Mouse (Mus musculus) cerebral cortex, adult 2 months (tissue): Measurements from ENCODE around the gene Ankrd37.

Experiments
- WGBS: fragments of 180-500 bp; shearing (Covaris S2); methylation state at CpG from one replicate; pipeline ENCODE4 v1.1.7; 2018; 5-methylcytosine and 5-hydroxymethylcytosine counted together

Ankrd37 gene

DNA sequence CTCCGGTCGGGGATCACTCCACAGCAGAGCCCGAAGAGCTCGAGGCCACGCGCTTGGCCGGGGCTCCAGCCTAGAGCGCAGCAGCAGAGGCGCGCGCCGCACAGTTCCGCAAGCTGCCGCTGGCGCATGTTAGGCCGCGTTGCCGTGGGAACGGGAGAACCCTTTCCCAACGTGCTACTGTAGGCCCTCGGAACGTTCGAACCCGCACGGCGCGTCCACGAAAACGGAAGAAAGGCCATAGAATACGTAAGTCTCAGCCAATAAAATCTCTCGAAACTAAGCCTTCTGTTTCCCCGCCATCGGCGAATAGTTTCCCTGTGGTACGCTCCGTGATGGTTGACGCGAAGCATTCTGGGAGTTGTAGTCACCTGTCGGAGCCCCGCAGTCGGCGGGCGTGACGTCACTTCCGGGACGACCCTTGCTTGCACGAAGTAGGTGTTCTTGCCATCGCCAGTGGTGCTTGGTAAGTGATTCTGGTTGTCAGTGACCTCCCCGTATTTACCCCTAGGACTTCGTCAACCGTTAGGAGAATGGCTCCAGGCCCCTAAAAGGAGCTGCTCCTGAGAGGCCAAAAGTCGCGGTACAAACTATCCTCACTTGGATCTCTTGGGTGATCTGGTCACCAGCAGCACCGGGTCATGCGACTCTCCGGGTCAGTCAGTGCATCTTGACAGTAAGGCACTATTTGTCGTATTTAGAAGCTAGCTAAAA is 30.2 kb downstream of the Ankrd37 start, which contains the start of the genes 1700029J07Rik and Ufsp2:
Gene 1700029J07Rik (minus strand): TSS at position 127 of the 711 bp plus-strand sequence.
Gene Ufsp2 (plus strand): TSS at position 403 of the 711 bp plus-strand sequence.
- WGBS: under 1% methylated on average over 57 of the region's 57 CpGs

DNA sequence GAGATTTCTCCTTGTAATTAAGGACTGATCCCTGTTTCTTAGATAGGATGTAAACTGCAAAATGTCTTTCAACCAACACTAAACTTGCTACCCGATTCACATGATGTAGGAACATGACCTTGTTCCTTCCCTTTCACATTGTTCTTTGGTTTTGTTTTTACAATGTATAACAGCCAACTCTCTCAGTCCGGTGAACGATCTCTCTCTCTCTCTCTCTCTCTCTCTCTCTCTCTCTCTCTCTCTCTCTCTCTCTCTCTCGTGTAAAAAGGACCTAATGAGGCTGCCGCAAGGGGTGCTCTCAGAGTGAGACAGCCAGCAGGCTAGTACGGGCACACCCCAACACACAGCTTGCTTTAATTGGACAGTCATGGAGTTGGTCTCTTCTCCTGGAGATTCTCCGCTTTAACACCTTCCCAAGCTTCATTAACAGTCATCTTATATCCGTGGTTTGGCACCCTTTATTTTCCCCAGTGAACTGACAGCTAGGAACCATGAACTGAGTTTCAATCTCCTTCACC is 31.5 kb downstream of the Ankrd37 start:
- WGBS: 55% methylated on average over 8 of the region's 8 CpGs

DNA sequence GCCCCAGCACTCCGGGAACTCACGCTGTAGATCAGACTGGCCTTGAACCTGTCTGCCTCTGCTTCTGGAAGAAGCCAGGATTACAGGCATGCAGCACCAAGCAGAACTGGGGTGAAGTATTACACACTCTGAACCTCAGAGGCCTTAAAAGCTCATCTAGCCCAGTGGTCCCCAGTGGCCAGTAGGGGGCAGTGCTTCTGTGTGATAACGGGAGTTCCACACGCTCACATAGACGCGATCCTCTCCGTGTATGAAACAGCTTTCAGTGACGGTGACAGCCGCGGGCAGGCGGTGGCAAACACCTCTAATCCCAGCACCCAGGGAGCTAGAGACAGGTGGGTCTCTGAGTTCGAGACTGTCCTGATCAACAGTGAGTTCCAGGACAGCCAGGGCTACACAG is 34.6 kb downstream of the Ankrd37 start:
- 95% methylated on average over 12 of the region's 12 CpGs for WGBS

DNA sequence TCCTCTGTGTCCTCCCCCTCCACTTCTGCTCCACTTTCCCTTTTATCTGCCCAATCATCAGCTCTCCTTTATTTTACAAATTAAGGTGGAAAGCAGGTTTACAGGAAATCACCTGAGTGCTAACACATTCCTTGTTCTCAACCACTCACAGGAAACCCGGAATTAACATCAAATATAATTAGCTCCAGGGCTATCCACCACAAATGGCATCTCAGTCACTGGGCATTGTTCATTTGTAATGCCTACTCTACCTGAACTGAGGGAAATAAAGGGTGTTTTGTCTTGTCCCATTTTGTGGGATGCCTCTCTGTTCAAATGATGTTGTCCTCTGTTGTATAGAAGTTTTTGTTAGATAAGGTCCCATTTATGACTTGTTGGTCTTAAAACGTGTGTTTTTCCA is 54.9 kb downstream of the Ankrd37 start:
- 56% methylated on average over 2 of the region's 2 CpGs for WGBS
